Mouse (Mus musculus): ENCODE measurements around the gene Actg1. TPM values are rescaled to one million over a fixed set of nuclear protein-coding genes. Genes with fewer than 3 reads are reported as not detected.
A peak's percentile ranks its signal among the peaks of the same experiment; 100 is the strongest.

The Actg1 gene
- polyA plus RNA-seq, 2 experiments, result 256 to 451 TPM

GRCm38 (mm10) chr11:120341661-120342060 lies 6.7 kb downstream of the Actg1 start:
- Histone ChIP-seq H3K4me1 (replicated peaks; ENCODE audit: control insufficient read depth in 2 of 2, insufficient read depth in 2 of 2, low read length in 1 of 2) (peaks cover 0 to 10% of the 10 kb centered on the region in 2 experiments; a peak in 3 of 4 replicates), H3K27me3 (ENCODE audit: control insufficient read depth, insufficient read depth, low read length) (no peaks in the 10 kb centered on the region), H3K4me2 (ENCODE audit: low read depth) (no peak overlapping the region), H3K4me3 (ENCODE audit: insufficient read depth in 1 of 2, low read depth in 2 of 2, low read length in 2 of 2) (no peak overlapping the region), H3K27ac (no peak overlapping the region), H3K36me3 (replicated peaks; ENCODE audit: control insufficient read depth, insufficient read depth, low read depth) (peaks cover 10% of the 10 kb centered on the region), H3K9me3 (ENCODE audit: control insufficient read depth, low read length) (no peaks in the 10 kb centered on the region), H3K9ac (replicated peaks) (no peak overlapping the region)
- DNase-seq (ENCODE audit: low read depth in 3 of 3, low spot score in 3 of 3) (no peak), ATAC-seq (ENCODE audit: insufficient read depth) (no peak)
- WGBS (ENCODE audit: insufficient replicate concordance), result 81% methylated on average over 4 of the region's 4 CpGs
- TF ChIP-seq EP300 (IDR thresholded peaks at IDR 0.05; ENCODE audit: low read depth) (no peak), CTCF (IDR thresholded peaks at IDR 0.05; ENCODE audit: low read depth) (no peak)

GRCm38 (mm10) chr11:120339978-120340513 lies 8.3 kb downstream of the Actg1 start:
- Histone ChIP-seq H3K27ac (no peak overlapping the region), H3K36me3 (replicated peaks; ENCODE audit: control insufficient read depth, insufficient read depth, low read depth) (0 out of 2 replicates have a peak, but pooled peaks cover 1% of the 10 kb centered on the region), H3K4me3 (ENCODE audit: insufficient read depth in 1 of 2, low read depth in 2 of 2, low read length in 2 of 2) (no peak overlapping the region), H3K4me1 (replicated peaks; ENCODE audit: control insufficient read depth in 2 of 2, insufficient read depth in 2 of 2, low read length in 1 of 2) (peaks cover 0 to 7% of the 10 kb centered on the region in 2 experiments; a peak in 3 of 4 replicates), H3K4me2 (ENCODE audit: low read depth) (peak overlapping the region; percentile 18; the same call in 1 of the 2 replicates), H3K27me3 (ENCODE audit: control insufficient read depth, insufficient read depth, low read length) (no peaks in the 10 kb centered on the region), H3K9me3 (ENCODE audit: control insufficient read depth, low read length) (no peaks in the 10 kb centered on the region), H3K9ac (replicated peaks) (no peak overlapping the region)
- TF ChIP-seq EP300 (IDR thresholded peaks at IDR 0.05; ENCODE audit: low read depth), result no peak
- DNase-seq (ENCODE audit: low read depth in 3 of 3, low spot score in 3 of 3) (no peak), ATAC-seq (ENCODE audit: insufficient read depth) (peak; percentile 48; the same call in 1 of the 2 replicates)
- 27% methylated on average over 10 of the region's 10 CpGs for WGBS (ENCODE audit: insufficient replicate concordance)

GRCm38 (mm10) chr11:120338786-120339185 lies 9.6 kb downstream of the Actg1 start:
- ATAC-seq (ENCODE audit: insufficient read depth) (no peak), DNase-seq (ENCODE audit: low read depth in 3 of 3, low spot score in 3 of 3) (no peak)
- Histone ChIP-seq H3K4me2 (ENCODE audit: low read depth) (no peak overlapping the region), H3K27me3 (ENCODE audit: control insufficient read depth, insufficient read depth, low read length) (no peaks in the 10 kb centered on the region), H3K27ac (no peak overlapping the region), H3K36me3 (replicated peaks; ENCODE audit: control insufficient read depth, insufficient read depth, low read depth) (no peaks in the 10 kb centered on the region), H3K4me1 (replicated peaks; ENCODE audit: control insufficient read depth in 2 of 2, insufficient read depth in 2 of 2, low read length in 1 of 2) (peaks cover 0 to 7% of the 10 kb centered on the region in 2 experiments; a peak in 3 of 4 replicates), H3K9me3 (ENCODE audit: control insufficient read depth, low read length) (no peaks in the 10 kb centered on the region), H3K9ac (replicated peaks) (no peak overlapping the region), H3K4me3 (ENCODE audit: insufficient read depth in 1 of 2, low read depth in 2 of 2, low read length in 2 of 2) (no peak overlapping the region)
- TF ChIP-seq CTCF (IDR thresholded peaks at IDR 0.05; ENCODE audit: low read depth), result no peak; the same call in 1 of the 2 replicates
- no peak for TF ChIP-seq EP300 (IDR thresholded peaks at IDR 0.05; ENCODE audit: low read depth)
- 55% methylated on average over 3 of the region's 3 CpGs for WGBS (ENCODE audit: insufficient replicate concordance)

- DNase-seq (ENCODE audit: low read depth in 3 of 3, low spot score in 3 of 3), result no peak
- Histone ChIP-seq H3K36me3 (replicated peaks; ENCODE audit: control insufficient read depth, insufficient read depth, low read depth) (no peaks in the 10 kb centered on the region), H3K9me3 (ENCODE audit: control insufficient read depth, low read length) (no peaks in the 10 kb centered on the region), H3K4me3 (ENCODE audit: insufficient read depth in 1 of 2, low read depth in 2 of 2, low read length in 2 of 2) (no peak overlapping the region), H3K4me1 (replicated peaks; ENCODE audit: control insufficient read depth in 2 of 2, insufficient read depth in 2 of 2, low read length in 1 of 2) (peaks cover 0 to 7% of the 10 kb centered on the region in 2 experiments; a peak in 3 of 4 replicates), H3K27ac (no peak overlapping the region), H3K9ac (replicated peaks) (no peak overlapping the region), H3K27me3 (ENCODE audit: control insufficient read depth, insufficient read depth, low read length) (no peaks in the 10 kb centered on the region), H3K4me2 (ENCODE audit: low read depth) (no peak overlapping the region)
- 30% methylated on average over 2 of the region's 2 CpGs for WGBS (ENCODE audit: insufficient replicate concordance)
- TF ChIP-seq CTCF (IDR thresholded peaks at IDR 0.05; ENCODE audit: low read depth) (peak; percentile 55), EP300 (IDR thresholded peaks at IDR 0.05; ENCODE audit: low read depth) (no peak)
- no peak for ATAC-seq (ENCODE audit: insufficient read depth)
Measured at GRCm38 (mm10) chr11:120337447-120337846, 10.9 kb downstream of the Actg1 start.

- no peaks in the 10 kb centered on the region for H3K9me3 ChIP-seq (ENCODE audit: control insufficient read depth, low read length)
- no peak overlapping the region for H3K4me2 ChIP-seq (ENCODE audit: low read depth)
- no peak overlapping the region for H3K9ac ChIP-seq (replicated peaks)
- H3K4me3 ChIP-seq (ENCODE audit: insufficient read depth in 1 of 2, low read depth in 2 of 2, low read length in 2 of 2), result no peak overlapping the region
- DNase-seq (ENCODE audit: low read depth in 3 of 3, low spot score in 3 of 3) (no peak), ATAC-seq (ENCODE audit: insufficient read depth) (no peak)
- TF ChIP-seq EP300 (IDR thresholded peaks at IDR 0.05; ENCODE audit: low read depth), result no peak
- TF ChIP-seq CTCF (IDR thresholded peaks at IDR 0.05; ENCODE audit: low read depth), result no peak
- no peaks in the 10 kb centered on the region for H3K36me3 ChIP-seq (replicated peaks; ENCODE audit: control insufficient read depth, insufficient read depth, low read depth)
- peaks cover 0 to 7% of the 10 kb centered on the region in 2 experiments; a peak in 3 of 4 replicates for H3K4me1 ChIP-seq (replicated peaks; ENCODE audit: control insufficient read depth in 2 of 2, insufficient read depth in 2 of 2, low read length in 1 of 2)
- no peak overlapping the region for H3K27ac ChIP-seq
- WGBS (ENCODE audit: insufficient replicate concordance), result 62% methylated on average over 6 of the region's 6 CpGs
- no peaks in the 10 kb centered on the region for H3K27me3 ChIP-seq (ENCODE audit: control insufficient read depth, insufficient read depth, low read length)
Measured at GRCm38 (mm10) chr11:120335431-120336021, 12.8 kb downstream of the Actg1 start.

Data from liver, embryonic 14.5 days (tissue).